Mouse (Mus musculus) bone marrow macrophage, adult 2 months (primary cell): ENCODE data around the gene Gm5767. TPM values are rescaled to one million over a fixed set of nuclear protein-coding genes. Genes with fewer than 3 reads are reported as not detected.
"Not testable (repeated sequence)": the region's sequence is repeated elsewhere in the genome, so short reads cannot be mapped to it uniquely, and the experiment has no call there.

Experiments
- H3K27ac ChIP-seq: 2 replicates; pipeline ENCODE4 v1.5.1; 2012; ENCODE audit warnings: low read depth, low read length; ENCODE audit not compliant: insufficient read depth
- H3K4me1 ChIP-seq: 2 replicates; pipeline ENCODE4 v1.6.1; 2012; ENCODE audit warnings: low read length; ENCODE audit not compliant: control insufficient read depth, insufficient read depth
- H3K4me3 ChIP-seq: 2 replicates; pipeline ENCODE4 v1.5.1; 2012; ENCODE audit warnings: mild to moderate bottlenecking, low read length, moderate library complexity; ENCODE audit not compliant: insufficient read depth
- CTCF ChIP-seq: IDR thresholded peaks from 2 replicates; pipeline ENCODE4 v1.5.1; 2012; ENCODE audit warnings: low read depth, mild to moderate bottlenecking, low read length, moderate library complexity
- POLR2A ChIP-seq: IDR thresholded peaks from 2 replicates; pipeline ENCODE4 v1.6.1; 2012; ENCODE audit warnings: mild to moderate bottlenecking, low read depth, low read length, borderline replicate concordance
- polyA plus RNA-seq: library from polyadenylated mRNA; stranded (reverse); fragments of >200 nt; gene quantifications from 2 replicates; pipeline ENCODE4 v1.2.4, GENCODE M21; 2012; ENCODE audit not compliant: missing spikeins, insufficient read depth, insufficient read length

The Gm5767 gene
- polyA plus RNA-seq, 1 experiment, result not detected

DNA sequence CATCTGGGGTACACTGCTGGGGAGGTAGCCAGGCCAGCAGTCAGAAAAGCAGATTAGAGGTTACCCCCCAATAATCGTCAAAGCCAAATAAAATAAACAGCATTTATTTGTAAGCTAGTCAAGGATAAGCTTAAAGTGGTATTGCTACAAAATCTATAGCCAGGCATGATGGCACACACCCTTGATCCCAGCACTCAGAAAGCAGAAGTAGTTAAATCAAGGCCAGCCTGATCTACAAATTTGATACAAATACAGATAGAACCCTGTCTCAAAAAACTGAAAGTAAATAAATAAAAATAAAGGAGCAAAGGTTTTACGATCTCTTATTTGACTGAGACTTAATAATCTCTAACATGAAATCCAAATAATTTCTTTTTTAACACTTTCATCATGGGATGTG, 45.2 kb downstream of the Gm5767 start:
- H3K4me1 ChIP-seq, result peaks cover 20% of the 10 kb centered on the region

DNA sequence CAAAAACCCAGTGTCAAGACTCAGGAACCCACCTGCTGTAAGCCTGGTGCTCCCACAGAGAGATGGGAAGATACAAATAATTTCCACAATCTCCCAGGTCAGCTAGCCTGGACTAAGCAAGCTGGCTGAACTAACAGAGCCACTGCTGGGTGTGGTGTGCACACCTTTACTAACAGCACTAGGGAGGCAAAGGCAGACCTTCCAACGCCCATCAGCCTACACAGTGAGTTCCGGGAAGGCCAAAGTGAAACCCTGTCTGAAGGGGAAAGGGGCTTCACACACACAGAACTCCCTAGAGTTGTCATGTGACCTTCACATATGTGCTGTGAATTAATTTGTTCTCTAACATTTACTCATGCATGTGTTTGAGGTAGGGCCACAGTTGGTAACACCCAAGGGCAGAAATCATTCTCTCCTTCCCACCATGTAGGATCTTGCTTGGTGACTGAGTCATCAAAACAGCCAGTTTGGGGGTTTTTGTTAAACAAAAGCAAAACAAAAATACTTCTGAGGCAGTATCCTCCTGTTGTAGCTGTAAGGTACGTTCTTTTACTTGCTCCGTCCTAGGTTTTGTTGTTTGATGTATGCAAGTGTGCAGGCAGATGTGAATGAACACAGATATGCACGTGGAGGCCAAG, 47.7 kb downstream of the Gm5767 start:
- TF ChIP-seq CTCF, result no peak
- no peak overlapping the region for H3K27ac ChIP-seq
- H3K4me3 ChIP-seq, result no peak overlapping the region
- H3K4me1 ChIP-seq, result peaks cover 32% of the 10 kb centered on the region

More for the DNA sequence above, 45.2 kb downstream of the Gm5767 start:
- H3K4me3 ChIP-seq, result no peak overlapping the region
- no peak overlapping the region for H3K27ac ChIP-seq
- TF ChIP-seq CTCF, result no peak
- no peak for TF ChIP-seq POLR2A

DNA sequence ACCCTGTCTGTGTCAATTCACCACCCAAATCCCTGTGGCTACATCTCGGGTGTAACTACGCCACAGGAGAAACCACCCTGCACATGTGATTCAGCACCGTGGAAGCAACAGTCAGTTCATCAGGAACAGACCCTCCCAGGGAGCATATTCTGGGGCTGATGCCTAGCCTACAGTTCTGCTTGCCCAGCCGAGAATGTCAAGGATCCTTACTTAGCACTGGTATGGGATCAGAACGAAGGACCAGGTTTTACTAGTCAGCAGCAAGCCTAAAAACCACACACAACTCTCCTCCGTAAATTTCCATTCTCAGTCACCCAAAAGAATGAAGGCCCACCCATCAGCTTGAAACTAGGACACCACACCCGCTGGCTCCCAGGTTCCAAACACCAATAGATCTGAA, 51.1 kb downstream of the Gm5767 start:
- no peak overlapping the region for H3K4me3 ChIP-seq
- no peak for TF ChIP-seq POLR2A
- TF ChIP-seq CTCF, result no peak
- H3K4me1 ChIP-seq, result peaks cover 45% of the 10 kb centered on the region
- H3K27ac ChIP-seq, result no peak overlapping the region

DNA sequence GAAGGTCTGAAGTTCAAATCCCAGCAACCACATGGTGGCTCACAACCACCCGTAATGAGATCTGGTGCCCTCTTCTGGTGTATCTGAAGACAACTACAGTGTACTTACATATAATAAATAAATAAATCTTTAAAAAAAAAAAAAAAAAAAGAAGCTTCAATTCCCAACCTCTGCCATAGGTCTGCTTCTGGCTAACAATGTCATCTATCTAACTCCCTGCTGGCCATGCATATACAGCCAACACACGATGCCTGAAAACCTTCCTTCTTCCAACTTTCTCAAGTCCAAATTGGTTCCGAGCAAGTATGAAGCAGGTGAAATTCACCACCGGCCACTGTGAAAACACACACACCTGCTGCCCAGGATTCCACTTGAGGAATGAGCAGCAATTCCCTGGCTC, 51.9 kb downstream of the Gm5767 start:
- not testable (repeated sequence) for H3K27ac ChIP-seq, H3K4me3 ChIP-seq
- H3K4me1 ChIP-seq, result peaks cover 44% of the 10 kb centered on the region

Other genes with a start within 250 kb of the Gm5767 start
- gene Mettl22, start 210.0 kb upstream of the Gm5767 start, polyA plus RNA-seq, result 6.1 and 9.7 TPM in 2 replicates
- gene Abat, start 167.3 kb upstream of the Gm5767 start, polyA plus RNA-seq, result not detected in 2 replicates
- 58.2 and 59.0 TPM in 2 replicates for gene Pmm2, start 43.1 kb upstream of the Gm5767 start, polyA plus RNA-seq
- gene Tmem186, start 43.1 kb upstream of the Gm5767 start, polyA plus RNA-seq, result 7.1 and 8.8 TPM in 2 replicates
- 24.0 and 26.3 TPM in 2 replicates for gene Carhsp1, start 8.6 kb upstream of the Gm5767 start, polyA plus RNA-seq
- 61.2 and 65.5 TPM in 2 replicates for gene Usp7, start 111.5 kb downstream of the Gm5767 start, polyA plus RNA-seq
- 49.7 and 54.4 TPM in 2 replicates for gene 1810013L24Rik, start 149.3 kb downstream of the Gm5767 start, polyA plus RNA-seq